Mouse (Mus musculus) CH12.LX (cell line): Measurements from ENCODE around the gene Stx11. TPM values are rescaled to one million over a fixed set of nuclear protein-coding genes. Genes with fewer than 3 reads are reported as not detected.
"Not testable (repeated sequence)": the region's sequence is repeated elsewhere in the genome, so short reads cannot be mapped to it uniquely, and the experiment has no call there.

Experiments used
- DNase-seq: peaks from one replicate; pipeline ENCODE4 v3.0.0-alpha.2; 2013; ENCODE audit errors: extremely low read depth
- H3K27ac ChIP-seq: 2 replicates; pipeline ENCODE4 v1.5.1; 2012; ENCODE audit warnings: low read depth, mild to moderate bottlenecking, control low read depth, moderate library complexity; ENCODE audit not compliant: insufficient read depth
- H3K27me3 ChIP-seq: replicated peaks from 2 replicates; pipeline ENCODE3; 2012; ENCODE audit warnings: inconsistent platforms
- H3K36me3 ChIP-seq, 2 experiments: replicated peaks in 1 of 2; 2 replicates each; pipeline versions ENCODE3 to v1.6.1; 2012; ENCODE audit warnings: inconsistent platforms in 1 of 2, low read length in 1 of 2, mild to moderate bottlenecking in 1 of 2, mixed read lengths in 1 of 2, moderate library complexity in 1 of 2; ENCODE audit not compliant: control insufficient read depth in 1 of 2, insufficient read depth in 1 of 2
- H3K4me1 ChIP-seq, 2 experiments: 2 replicates each; pipeline ENCODE4 v1.6.1; 2012; ENCODE audit warnings: inconsistent platforms in 1 of 2, moderate library complexity in 1 of 2; ENCODE audit not compliant: insufficient read depth in 2 of 2, control insufficient read depth in 1 of 2
- H3K4me2 ChIP-seq: 2 replicates; pipeline ENCODE4 v1.6.1; 2012; ENCODE audit warnings: low read depth, mild to moderate bottlenecking, control low read depth; ENCODE audit not compliant: poor library complexity, insufficient read depth, severe bottlenecking
- H3K4me3 ChIP-seq, 3 experiments: fragments of 150-350 bp in 1 of 3; sonication (generic) in 1 of 3; replicated peaks in 1 of 3; 2 replicates each; pipeline versions ENCODE3 to v1.5.1; 2011 to 2012; ENCODE audit warnings: low read depth in 2 of 3, low read length in 2 of 3, mild to moderate bottlenecking in 2 of 3, moderate library complexity in 2 of 3, control low read depth in 1 of 3, improper control_type of control experiment in 1 of 3, inconsistent platforms in 1 of 3, mixed read lengths in 1 of 3; ENCODE audit not compliant: poor library complexity in 1 of 3
- H3K79me2 ChIP-seq: replicated peaks from 2 replicates; pipeline ENCODE4 v1.6.1; 2012; ENCODE audit warnings: mild to moderate bottlenecking, moderate library complexity; ENCODE audit not compliant: control insufficient read depth, poor library complexity, insufficient read depth, severe bottlenecking; ENCODE audit errors: extremely low read depth
- H3K9ac ChIP-seq: 2 replicates; pipeline ENCODE4 v1.6.1; 2012; ENCODE audit warnings: low read depth, mild to moderate bottlenecking, control low read depth, moderate library complexity; ENCODE audit not compliant: insufficient read depth
- H3K9me3 ChIP-seq: replicated peaks from 2 replicates; pipeline ENCODE3; 2012; ENCODE audit warnings: low read length, inconsistent platforms, mixed read lengths
- CHD1 ChIP-seq: IDR thresholded peaks from 2 replicates; pipeline ENCODE4 v1.6.1; 2012; ENCODE audit warnings: low read depth, low read length, improper control_type of control experiment, inconsistent platforms
- CHD2 ChIP-seq: IDR thresholded peaks from 2 replicates; pipeline ENCODE4 v1.6.1; 2011; ENCODE audit warnings: low read length, improper control_type of control experiment
- E2F4 ChIP-seq: IDR thresholded peaks from 2 replicates; pipeline ENCODE4 v1.6.1; 2011; ENCODE audit warnings: low read depth, low read length, improper control_type of control experiment; ENCODE audit not compliant: insufficient replicate concordance
- HCFC1 ChIP-seq: IDR thresholded peaks from 2 replicates; pipeline ENCODE4 v1.6.1; 2012; ENCODE audit warnings: low read depth, mild to moderate bottlenecking, inconsistent platforms, low read length, improper control_type of control experiment
- JUN ChIP-seq: IDR thresholded peaks from 2 replicates; pipeline ENCODE4 v1.6.1; 2011; ENCODE audit warnings: low read depth, mild to moderate bottlenecking, low read length, improper control_type of control experiment, moderate library complexity; ENCODE audit not compliant: insufficient read depth
- JUND ChIP-seq: conservative IDR thresholded peaks from 2 replicates; pipeline ENCODE4 v1.6.1; 2011; ENCODE audit warnings: low read depth, low read length, improper control_type of control experiment
- MAFK ChIP-seq: IDR thresholded peaks from 2 replicates; pipeline ENCODE4 v1.6.1; 2011; ENCODE audit warnings: low read length, improper control_type of control experiment; ENCODE audit not compliant: insufficient replicate concordance
- MEF2A ChIP-seq: IDR thresholded peaks from 2 replicates; pipeline ENCODE4 v1.6.1; 2014; ENCODE audit warnings: low read depth, mild to moderate bottlenecking, inconsistent platforms, low read length, improper control_type of control experiment, borderline replicate concordance
- MYC ChIP-seq: IDR thresholded peaks from 2 replicates; pipeline ENCODE4 v1.6.1; 2011; ENCODE audit warnings: low read depth, mild to moderate bottlenecking, improper control_type of control experiment, low read length
- NELFE ChIP-seq: IDR thresholded peaks from 2 replicates; pipeline ENCODE4 v1.6.1; 2011; ENCODE audit warnings: low read depth, low read length, improper control_type of control experiment
- POLR2A ChIP-seq: IDR thresholded peaks from 2 replicates; pipeline ENCODE4 v1.6.1; 2011; ENCODE audit warnings: low read depth, mild to moderate bottlenecking, improper control_type of control experiment, low read length
- RAD21 ChIP-seq: IDR thresholded peaks from 2 replicates; pipeline ENCODE4 v1.6.1; 2011; ENCODE audit warnings: low read depth, mild to moderate bottlenecking, low read length, improper control_type of control experiment, moderate library complexity
- RCOR1 ChIP-seq: conservative IDR thresholded peaks from 2 replicates; pipeline ENCODE4 v1.6.1; 2012; ENCODE audit warnings: low read depth, mild to moderate bottlenecking, inconsistent platforms, low read length, improper control_type of control experiment
- TBP ChIP-seq: conservative IDR thresholded peaks from 2 replicates; pipeline ENCODE4 v1.6.1; 2011; ENCODE audit warnings: low read depth, low read length, improper control_type of control experiment
- UBTF ChIP-seq: IDR thresholded peaks from 2 replicates; pipeline ENCODE4 v1.6.1; 2012; ENCODE audit warnings: low read depth, mild to moderate bottlenecking, inconsistent platforms, low read length, improper control_type of control experiment, moderate library complexity
- ZC3H11A ChIP-seq: IDR thresholded peaks from 2 replicates; pipeline ENCODE4 v1.6.1; 2012; ENCODE audit warnings: low read depth, mild to moderate bottlenecking, inconsistent platforms, low read length, improper control_type of control experiment
- ZNF384 ChIP-seq: IDR thresholded peaks from 2 replicates; pipeline ENCODE4 v1.6.1; 2012; ENCODE audit warnings: low read depth, low read length, improper control_type of control experiment, inconsistent platforms
- dilution Hi-C: fragments of 300-500 bp; cut with MboI; formaldehyde crosslinking; loops from 2 replicates; pipeline ENCODE4 v1.14.3; 2020; ENCODE audit warnings: low sequenced_read_pairs; ENCODE audit not compliant: extremely low pct_unique_long_range_greater_than_20kb, extremely low pct_ligation_motif_present
- in situ Hi-C: fragments of 300-500 bp; cut with MboI; formaldehyde crosslinking; loops from 3 replicates; pipeline ENCODE4 v1.14.3; 2019; ENCODE audit warnings: low sequenced_read_pairs, low pct_ligation_motif_present, low pct_unique_long_range_greater_than_20kb, mixed read lengths
- polyA plus RNA-seq: library from polyadenylated mRNA; unstranded; fragments of >175 nt; gene quantifications from 2 replicates; pipeline ENCODE4 v1.2.1, GENCODE M21; 2012; ENCODE audit warnings: low read depth; ENCODE audit not compliant: insufficient read length
- total RNA-seq, 2 experiments: library from RNA; depleted of rRNA; stranded (reverse); fragments of 300-350 nt in 1 of 2; fragments of >200 nt in 1 of 2; gene quantifications; 2 replicates each; pipeline ENCODE4 v1.2.3; 2012 to 2014

Stx11 gene
- total and polyA plus RNA-seq, 3 experiments = 22.2 to 49.8 (median 47.7) TPM

DNA sequence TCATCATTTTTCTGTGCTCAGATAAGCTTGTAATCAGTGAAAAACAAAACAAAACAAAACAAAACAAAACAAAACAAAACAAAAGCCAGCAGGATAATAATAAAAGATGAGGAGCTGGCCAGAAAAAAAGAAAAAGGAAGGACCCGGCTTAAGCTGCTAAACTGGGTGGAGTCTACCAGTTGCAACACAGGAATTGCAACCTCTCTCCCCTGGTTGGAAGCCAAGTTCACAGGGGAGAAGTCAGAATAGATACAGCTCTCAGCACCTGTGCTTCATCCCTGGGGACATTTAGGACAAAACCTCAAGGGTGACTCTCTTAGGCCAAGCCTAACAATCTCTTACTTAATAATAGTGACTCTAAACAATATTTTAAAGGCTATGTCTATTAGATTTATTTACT lies 8.3 kb downstream of the Stx11 start:
- dilution Hi-C loops = no loop called here
- H3K27ac ChIP-seq = no peak overlapping the region

DNA sequence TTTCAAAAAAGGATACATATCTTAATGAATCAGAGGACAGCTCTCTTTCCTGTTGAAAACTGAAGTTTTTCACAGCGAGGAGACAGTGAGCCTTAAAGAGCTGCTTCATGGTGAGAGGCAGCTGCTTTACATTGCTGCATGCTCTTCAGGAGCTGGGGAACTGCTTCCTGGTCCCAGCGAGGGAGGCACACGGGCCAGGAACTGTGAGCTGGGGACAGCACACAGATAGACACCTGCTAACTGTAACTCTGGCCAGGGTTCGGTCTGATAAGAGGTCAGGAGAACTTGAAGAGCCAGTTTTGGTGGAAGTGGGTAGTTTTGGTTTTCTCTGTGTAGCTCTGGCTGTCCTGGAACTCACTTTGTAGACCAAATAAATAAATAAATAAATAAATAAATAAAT lies 12.7 kb downstream of the Stx11 start:
- Histone ChIP-seq H3K4me1 (peaks cover 17 to 44% of the 10 kb centered on the region in 2 experiments), H3K36me3 (peaks cover 17 to 53% of the 10 kb centered on the region in 2 experiments), H3K79me2 (peaks cover 66% of the 10 kb centered on the region)
- H3K9ac ChIP-seq, H3K27me3 ChIP-seq, H3K4me2 ChIP-seq, H3K27ac ChIP-seq, H3K4me3 ChIP-seq, DNase-seq, in situ Hi-C loops, H3K9me3 ChIP-seq, dilution Hi-C loops: not testable (repeated sequence)

More for the DNA sequence above, 8.3 kb downstream of the Stx11 start:
- no peak overlapping the region for H3K4me3 ChIP-seq
- H3K9ac ChIP-seq = no peak overlapping the region
- no peak for TF ChIP-seq POLR2A
- TF ChIP-seq RAD21 = no peak
- no peak for TF ChIP-seq TBP
- TF ChIP-seq MAFK = no peak
- TF ChIP-seq MYC = no peak
- TF ChIP-seq HCFC1 = no peak
- TF ChIP-seq UBTF = no peak
- no peak for TF ChIP-seq JUND
- no peak for TF ChIP-seq NELFE
- no peak for TF ChIP-seq ZC3H11A
- no peak for TF ChIP-seq JUN
- no peak for TF ChIP-seq RCOR1
- no peak for TF ChIP-seq MEF2A
- TF ChIP-seq ZNF384 = no peak
- TF ChIP-seq CHD2 = no peak
- TF ChIP-seq E2F4 = no peak
- TF ChIP-seq CHD1 = no peak
- TF ChIP-seq, all 38 proteins: peak for 0
- Histone ChIP-seq H3K36me3 (peaks cover 21 to 50% of the 10 kb centered on the region in 2 experiments), H3K4me1 (peaks cover 12 to 45% of the 10 kb centered on the region in 2 experiments), H3K79me2 (peaks cover 60% of the 10 kb centered on the region), H3K9me3 (peaks cover 8% of the 10 kb centered on the region), H3K27me3 (no peaks in the 10 kb centered on the region), H3K4me2 (no peak overlapping the region)
- peak; percentile 38 for DNase-seq
- in situ Hi-C loops = no loop called here
